Mouse (Mus musculus) myocyte (in vitro differentiated cells): Measurements from ENCODE around the gene Top1.

ENCODE experiments used
- CEBPB ChIP-seq: IDR thresholded peaks from 2 replicates; pipeline ENCODE4 v1.6.1; 2011; ENCODE audit warnings: mild to moderate bottlenecking, moderate library complexity; ENCODE audit not compliant: poor library complexity, insufficient read depth, severe bottlenecking
- E2F4 ChIP-seq: IDR thresholded peaks from one replicate; pipeline ENCODE4 v1.6.1; 2011; ENCODE audit warnings: mild to moderate bottlenecking, control low read depth, moderate library complexity; ENCODE audit not compliant: insufficient read depth
- MAX ChIP-seq: IDR thresholded peaks from one replicate; pipeline ENCODE4 v1.6.1; 2011; ENCODE audit warnings: low read depth, mild to moderate bottlenecking, control low read depth
- MYOD1 ChIP-seq, 3 experiments: IDR thresholded peaks; one replicate each; pipeline ENCODE4 v1.6.1; 2011; ENCODE audit warnings: control low read depth in 2 of 3, low read depth in 2 of 3, mild to moderate bottlenecking in 2 of 3, moderate library complexity in 1 of 3; ENCODE audit not compliant: insufficient read length in 2 of 3, control insufficient read depth in 1 of 3
- MYOG ChIP-seq, 3 experiments: IDR thresholded peaks; one replicate each; pipeline ENCODE4 v1.6.1; 2011; ENCODE audit warnings: control low read depth in 2 of 3, low read depth in 2 of 3, mild to moderate bottlenecking in 2 of 3; ENCODE audit not compliant: insufficient read length in 2 of 3, control insufficient read depth in 1 of 3, insufficient read depth in 1 of 3
- POLR2A ChIP-seq: IDR thresholded peaks from one replicate; pipeline ENCODE4 v1.6.1; 2011; ENCODE audit warnings: low read depth, mild to moderate bottlenecking, control low read depth, moderate library complexity; ENCODE audit not compliant: insufficient read length
- POLR2AphosphoS2 ChIP-seq: IDR thresholded peaks from one replicate; pipeline ENCODE4 v1.6.1; 2011; ENCODE audit warnings: low read depth, control low read depth; ENCODE audit not compliant: insufficient read length
- SRF ChIP-seq: IDR thresholded peaks from one replicate; pipeline ENCODE4 v1.6.1; 2011; ENCODE audit warnings: low read depth; ENCODE audit not compliant: control insufficient read depth, insufficient read length
- TCF12 ChIP-seq: IDR thresholded peaks from one replicate; pipeline ENCODE4 v1.6.1; 2011; ENCODE audit warnings: mild to moderate bottlenecking, control low read depth; ENCODE audit not compliant: poor library complexity, insufficient read depth, severe bottlenecking
- TCF3 ChIP-seq: IDR thresholded peaks from one replicate; pipeline ENCODE4 v1.6.1; 2011; ENCODE audit warnings: low read depth, control low read depth; ENCODE audit not compliant: insufficient read length
- USF1 ChIP-seq: IDR thresholded peaks from one replicate; pipeline ENCODE4 v1.6.1; 2011; ENCODE audit warnings: low read depth, mild to moderate bottlenecking, control low read depth, moderate library complexity

DNA sequence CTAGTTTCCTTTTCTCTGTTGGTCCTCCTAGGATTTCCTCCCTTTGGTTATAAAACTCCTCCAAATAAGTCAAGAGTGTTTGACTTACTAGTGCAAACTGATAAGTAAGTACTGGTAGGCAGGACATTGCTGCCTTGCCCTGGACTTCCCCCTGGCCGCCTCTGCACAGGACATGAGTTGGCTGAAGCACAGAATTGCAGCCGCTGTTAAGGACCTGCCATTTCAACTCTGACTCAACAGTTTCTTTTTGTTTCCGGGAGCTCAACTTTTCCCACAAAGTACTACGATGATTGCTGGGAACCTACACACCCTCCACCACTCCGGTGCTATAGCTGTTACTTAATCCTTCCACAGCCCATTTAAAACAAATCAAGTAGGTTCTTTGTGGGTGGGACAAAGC, 54.6 kb downstream of the Top1 start:
- TF ChIP-seq POLR2A: no peak
- no peak for TF ChIP-seq POLR2AphosphoS2
- no peak for TF ChIP-seq CEBPB
- TF ChIP-seq MYOG (IDR thresholded peaks at IDR 0.05; ENCODE audit: control insufficient read depth in 1 of 3, insufficient read depth in 1 of 3, insufficient read length in 2 of 3, low read depth in 2 of 3): no peak
- TF ChIP-seq USF1: no peak
- TF ChIP-seq MAX: no peak
- TF ChIP-seq E2F4: no peak
- TF ChIP-seq TCF12: no peak
- TF ChIP-seq MYOD1 (IDR thresholded peaks at IDR 0.05; ENCODE audit: control insufficient read depth in 1 of 3, insufficient read length in 2 of 3, low read depth in 2 of 3): no peak
- TF ChIP-seq SRF: no peak
- TF ChIP-seq TCF3: no peak
